In genomic region chr6:134646835-134647234, GRCm38 (mm10) we compare ENCODE assay signal across 17 mouse cellular contexts.
"Had no signal": no experiment of that assay in that cellular context is flagged by ENCODE, and none has a peak within 500 bp of the region (broad histone marks: within the 10 kb centered on the region; RNA-seq: fewer than 3 reads in every experiment).

No protein-coding gene starts in this region.

- H3K27ac ChIP-seq: liver, embryonic 13.5 days; macrophage; midbrain, embryonic 13.5 days; neural tube, embryonic 12.5 days; neural tube, embryonic 15.5 days had no signal

- H3K9ac ChIP-seq: liver, embryonic 13.5 days; lung, embryonic 14.5 days; midbrain, embryonic 13.5 days; neural tube, embryonic 12.5 days; neural tube, embryonic 15.5 days had no signal

- DNase-seq: kidney, adult 9 months; kidney, postnatal 14 days; kidney, postnatal 4 days; layer of hippocampus, adult 9-11 months; liver, embryonic 13.5 days; lung, embryonic 14.5 days; right cerebral cortex, adult 18-20 months; right cerebral cortex, postnatal 14 days; right cerebral cortex, postnatal 4 days; thymus, adult 2 months; thymus, postnatal 14 days; thymus, postnatal 4 days had no signal

- H3K36me3 ChIP-seq: liver, embryonic 13.5 days had no signal

- ATAC-seq: midbrain, embryonic 13.5 days had no signal

- H3K9me3 ChIP-seq: liver, embryonic 13.5 days; midbrain, embryonic 13.5 days; neural tube, embryonic 12.5 days; neural tube, embryonic 15.5 days had no signal

- H3K27me3 ChIP-seq: liver, embryonic 13.5 days; midbrain, embryonic 13.5 days; neural tube, embryonic 12.5 days; neural tube, embryonic 15.5 days had no signal

- H3K4me2 ChIP-seq: liver, embryonic 13.5 days; lung, embryonic 14.5 days; midbrain, embryonic 13.5 days; neural tube, embryonic 12.5 days; neural tube, embryonic 15.5 days had no signal

- H3K4me3 ChIP-seq: left cerebral cortex, adult 2 months; liver, embryonic 13.5 days; midbrain, embryonic 13.5 days; neural tube, embryonic 12.5 days; neural tube, embryonic 15.5 days had no signal
